Mouse (Mus musculus) neural tube, embryonic 15.5 days (tissue): ENCODE measurements around the gene Hfe2. TPM values are rescaled to one million over a fixed set of nuclear protein-coding genes. Genes with fewer than 3 reads are reported as not detected.

Experiments
- ATAC-seq: fragments of 200-750 bp; cut with Nextera tagmentation; 2 replicates; pipeline ENCODE4 v1.8.0; 2017; ENCODE audit warnings: mild to moderate bottlenecking, moderate TSS enrichment, moderate library complexity; ENCODE audit not compliant: low FRiP score
- H3K27ac ChIP-seq: fragments of 300-500 bp; sonication (generic); replicated peaks from 2 replicates; pipeline ENCODE4 v1.5.1; 2015; ENCODE audit warnings: mild to moderate bottlenecking, inconsistent platforms
- H3K27me3 ChIP-seq: fragments of 300-500 bp; sonication (generic); replicated peaks from 2 replicates; pipeline ENCODE4 v1.6.1; 2015; ENCODE audit warnings: inconsistent platforms
- H3K36me3 ChIP-seq: fragments of 300-500 bp; sonication (generic); 2 replicates; pipeline ENCODE4 v1.6.1; 2015; ENCODE audit warnings: inconsistent platforms
- H3K4me1 ChIP-seq: fragments of 300-500 bp; sonication (generic); 2 replicates; pipeline ENCODE4 v1.6.1; 2015; ENCODE audit warnings: inconsistent platforms
- H3K4me2 ChIP-seq: fragments of 300-500 bp; sonication (generic); 2 replicates; pipeline ENCODE4 v1.6.1; 2015; ENCODE audit warnings: inconsistent platforms, mild to moderate bottlenecking, moderate library complexity
- H3K4me3 ChIP-seq: fragments of 300-500 bp; sonication (generic); replicated peaks from 2 replicates; pipeline ENCODE4 v1.5.1; 2015; ENCODE audit warnings: mild to moderate bottlenecking, inconsistent platforms
- H3K9ac ChIP-seq: fragments of 300-500 bp; sonication (generic); replicated peaks from 2 replicates; pipeline ENCODE4 v1.6.1; 2015; ENCODE audit warnings: mild to moderate bottlenecking, inconsistent platforms
- H3K9me3 ChIP-seq: fragments of 300-500 bp; sonication (generic); replicated peaks from 2 replicates; pipeline ENCODE4 v1.6.1; 2016; ENCODE audit warnings: inconsistent platforms
- WGBS: fragments of 180-500 bp; shearing (Covaris S2); methylation state at CpG from one replicate; pipeline ENCODE4 v1.1.7; 2015; ENCODE audit warnings: mixed read lengths; 5-methylcytosine and 5-hydroxymethylcytosine counted together
- polyA plus RNA-seq: library from polyadenylated mRNA; unstranded; fragments of >200 nt; fragmentation: Nextera tagmentation; extraction: Ambion mirVana; gene quantifications from 2 replicates; pipeline ENCODE4 v1.2.1, GENCODE M21; 2015

Hfe2 gene
- polyA plus RNA-seq, 1 experiment from 2014 or later = 3.0 TPM

DNA sequence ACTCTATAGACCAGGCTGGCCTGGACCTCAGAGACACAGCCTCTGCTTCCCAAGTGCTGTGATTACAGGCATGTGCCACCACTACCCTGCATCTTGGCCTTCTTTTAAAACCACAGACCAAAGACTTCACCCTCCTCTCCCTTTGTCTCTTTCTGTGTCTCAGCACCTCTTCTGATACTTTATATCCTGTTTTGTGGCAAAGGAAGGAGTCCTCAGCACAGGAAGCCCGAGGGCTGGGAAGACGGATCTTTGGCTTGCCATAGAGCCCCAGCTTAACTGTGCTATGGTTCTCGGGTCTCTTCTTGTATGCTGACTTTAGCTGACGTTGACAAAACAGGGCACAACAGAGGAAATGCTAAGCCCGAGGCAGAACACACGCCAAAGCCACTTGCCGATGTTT, 45.7 kb downstream of the Hfe2 start:
- ATAC-seq = no peak
- no peak overlapping the region for H3K4me2 ChIP-seq
- H3K4me3 ChIP-seq = no peak overlapping the region
- 0 out of 2 replicates have a peak, but pooled peaks cover under 1% of the 10 kb centered on the region for H3K4me1 ChIP-seq
- 75% methylated on average over 7 of the region's 7 CpGs for WGBS
- no peak overlapping the region for H3K27ac ChIP-seq
- H3K27me3 ChIP-seq = no peaks in the 10 kb centered on the region
- no peaks in the 10 kb centered on the region for H3K9me3 ChIP-seq
- H3K9ac ChIP-seq = no peak overlapping the region
- H3K36me3 ChIP-seq = no peaks in the 10 kb centered on the region

DNA sequence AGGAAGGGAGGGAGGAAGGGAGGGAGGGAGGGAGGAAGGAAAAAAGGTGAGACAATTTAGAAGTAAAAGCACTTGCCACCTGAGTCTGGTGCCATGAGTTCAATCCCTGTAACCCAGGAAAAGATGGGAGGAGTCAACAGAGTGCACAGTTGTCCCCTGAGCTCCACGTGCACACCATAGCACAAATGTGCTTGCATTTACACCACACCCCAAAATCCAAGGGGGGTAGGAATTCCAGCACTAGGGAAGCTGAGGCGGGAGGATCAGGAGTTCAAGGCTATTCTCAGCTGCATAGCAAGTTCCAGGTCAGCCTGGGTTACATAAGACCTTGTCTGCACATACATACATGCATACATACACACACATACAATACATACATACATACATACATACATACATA, 46.4 kb downstream of the Hfe2 start:
- no peak overlapping the region for H3K27ac ChIP-seq
- H3K27me3 ChIP-seq = no peaks in the 10 kb centered on the region
- peaks cover 7% of the 10 kb centered on the region for H3K4me1 ChIP-seq
- WGBS = 75% methylated on average over 2 of the region's 2 CpGs
- no peaks in the 10 kb centered on the region for H3K9me3 ChIP-seq
- H3K36me3 ChIP-seq = no peaks in the 10 kb centered on the region
- no peak overlapping the region for H3K4me3 ChIP-seq
- H3K9ac ChIP-seq = no peak overlapping the region
- H3K4me2 ChIP-seq = no peak overlapping the region
- ATAC-seq = no peak

DNA sequence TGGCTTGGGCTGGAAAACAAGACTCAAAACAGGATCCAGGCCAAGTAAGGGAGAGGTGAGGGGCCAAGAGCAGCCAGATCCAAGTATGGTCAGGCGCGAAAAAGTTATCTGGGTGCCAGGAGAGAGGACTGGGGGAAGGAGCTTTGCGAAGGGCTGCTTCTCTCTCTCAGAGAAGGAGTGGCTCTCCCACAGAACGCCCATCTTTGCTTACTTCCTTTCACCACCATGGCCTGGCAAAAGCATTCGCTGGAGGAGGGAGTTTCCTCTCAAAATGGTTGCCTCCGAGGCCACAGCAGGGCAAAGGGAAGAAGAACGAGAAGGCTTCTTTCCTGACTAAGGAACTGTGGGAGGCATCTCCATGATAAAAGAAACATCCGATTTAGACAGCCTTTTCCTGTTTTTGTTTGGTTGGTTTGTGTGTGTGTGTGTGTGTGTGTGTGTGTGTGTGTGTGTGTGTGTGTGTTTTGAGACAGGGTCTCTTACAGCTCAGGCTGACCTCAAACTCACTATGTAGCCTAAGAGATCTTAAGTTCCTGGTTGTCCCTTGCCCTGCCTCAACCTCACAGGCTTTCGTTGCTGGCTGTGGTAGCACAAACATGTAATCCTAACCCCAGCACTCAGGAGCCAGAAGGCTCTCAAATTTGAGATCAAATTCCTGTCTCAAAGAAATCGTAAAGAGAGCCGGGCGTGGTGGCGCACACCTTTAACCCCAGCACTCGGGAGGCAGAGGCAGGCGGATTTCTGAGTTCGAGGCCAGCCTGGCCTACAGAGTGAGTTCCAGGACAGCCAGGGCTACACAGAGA, 47.1 kb downstream of the Hfe2 start:
- Histone ChIP-seq H3K4me1 (peaks cover 15% of the 10 kb centered on the region), H3K36me3 (no peaks in the 10 kb centered on the region), H3K27ac (no peak overlapping the region), H3K27me3 (no peaks in the 10 kb centered on the region), H3K9me3 (no peaks in the 10 kb centered on the region), H3K4me2 (no peak overlapping the region), H3K9ac (no peak overlapping the region), H3K4me3 (no peak overlapping the region)
- 82% methylated on average over 16 of the region's 16 CpGs for WGBS
- ATAC-seq = no peak

DNA sequence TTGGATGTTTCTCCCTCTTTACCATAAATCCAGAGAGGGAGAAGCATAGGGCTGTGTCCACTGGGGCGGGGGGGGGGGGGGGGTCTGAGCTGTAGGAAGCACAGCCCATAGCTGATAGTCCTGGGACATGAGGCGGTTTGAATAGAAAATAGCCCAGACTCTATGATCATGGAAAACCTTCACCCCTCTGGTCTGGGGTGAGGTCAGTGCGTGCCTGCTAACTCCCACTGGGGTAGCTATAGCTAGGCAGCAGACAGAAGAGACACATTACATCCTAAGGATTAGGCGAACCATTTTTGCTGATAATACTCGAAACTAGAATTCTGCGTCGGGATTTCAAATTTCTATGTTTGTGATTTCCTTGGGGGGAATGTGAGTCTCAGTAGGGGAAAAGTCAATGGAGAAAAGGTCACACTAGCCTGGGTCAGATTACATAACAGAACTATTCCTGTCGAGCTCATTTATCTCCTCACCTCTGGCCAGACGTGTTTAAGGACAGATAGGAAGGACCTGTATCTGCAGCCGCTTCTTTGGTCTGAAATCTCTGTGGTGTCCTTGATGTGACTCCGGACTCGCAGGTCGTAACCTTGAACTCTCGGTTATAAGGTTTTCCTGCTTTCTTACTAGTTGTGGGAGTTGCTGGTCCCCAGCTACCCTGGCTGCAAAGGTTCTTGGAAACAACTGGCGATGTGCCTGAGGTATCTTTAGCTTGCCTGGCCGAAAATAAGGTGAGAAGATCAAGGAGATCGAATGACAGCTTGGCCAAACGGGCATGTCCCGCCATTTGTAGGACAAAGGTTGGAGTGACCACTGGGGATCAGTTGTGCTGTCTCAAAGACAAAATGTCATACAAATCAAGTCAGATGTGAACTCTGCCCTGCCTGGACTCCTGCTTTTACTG, 48.9 kb downstream of the Hfe2 start:
- Histone ChIP-seq H3K9ac (no peak overlapping the region), H3K9me3 (no peaks in the 10 kb centered on the region), H3K4me3 (no peak overlapping the region), H3K27me3 (no peaks in the 10 kb centered on the region), H3K4me1 (peaks cover 20% of the 10 kb centered on the region), H3K27ac (no peak overlapping the region), H3K36me3 (no peaks in the 10 kb centered on the region), H3K4me2 (no peak overlapping the region)
- ATAC-seq = no peak
- 91% methylated on average over 18 of the region's 19 CpGs for whole genome bisulfite sequencing

DNA sequence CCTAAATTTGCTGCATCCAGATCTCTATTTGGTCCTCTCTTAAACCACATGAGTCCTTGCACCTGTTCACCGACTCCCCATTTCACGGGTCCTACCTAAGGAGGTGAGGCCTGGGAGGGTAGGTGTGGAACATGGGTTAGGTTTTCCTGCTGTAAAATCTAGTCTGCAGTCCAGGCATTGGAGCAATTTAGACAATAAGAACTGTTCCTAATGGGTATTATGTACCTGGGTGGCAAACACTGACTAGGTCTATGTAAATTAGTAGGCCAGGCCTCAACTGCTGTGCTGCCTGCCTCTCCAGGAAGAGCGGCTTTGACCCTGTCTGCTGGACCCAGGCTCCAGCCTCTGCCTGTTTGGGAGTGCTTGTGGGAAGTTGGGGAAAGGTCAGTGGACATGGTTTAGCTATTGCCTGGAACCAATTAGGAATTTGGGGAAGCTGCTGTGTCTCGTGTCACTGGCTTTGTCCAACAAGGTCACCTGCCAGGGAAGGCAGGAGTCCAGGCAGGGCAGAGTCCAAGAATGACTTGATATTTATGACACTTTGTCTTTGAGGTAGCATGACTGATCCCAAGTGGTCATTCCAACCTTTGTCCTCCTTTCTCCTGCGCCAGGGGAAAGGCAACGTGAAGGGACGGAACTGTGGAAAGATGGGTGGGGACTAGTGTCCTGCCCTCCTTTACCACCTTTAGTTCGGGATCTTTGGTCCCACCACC, 50.5 kb downstream of the Hfe2 start:
- H3K4me3 ChIP-seq = no peak overlapping the region
- H3K36me3 ChIP-seq = no peaks in the 10 kb centered on the region
- peak overlapping the region; percentile 58; the same call in 1 of the 2 replicates for H3K4me2 ChIP-seq
- no peaks in the 10 kb centered on the region for H3K27me3 ChIP-seq
- H3K9me3 ChIP-seq = no peaks in the 10 kb centered on the region
- H3K4me1 ChIP-seq = peaks cover 29% of the 10 kb centered on the region
- H3K27ac ChIP-seq = no peak overlapping the region
- 75% methylated on average over 8 of the region's 8 CpGs for WGBS
- H3K9ac ChIP-seq = no peak overlapping the region
- no peak for ATAC-seq

DNA sequence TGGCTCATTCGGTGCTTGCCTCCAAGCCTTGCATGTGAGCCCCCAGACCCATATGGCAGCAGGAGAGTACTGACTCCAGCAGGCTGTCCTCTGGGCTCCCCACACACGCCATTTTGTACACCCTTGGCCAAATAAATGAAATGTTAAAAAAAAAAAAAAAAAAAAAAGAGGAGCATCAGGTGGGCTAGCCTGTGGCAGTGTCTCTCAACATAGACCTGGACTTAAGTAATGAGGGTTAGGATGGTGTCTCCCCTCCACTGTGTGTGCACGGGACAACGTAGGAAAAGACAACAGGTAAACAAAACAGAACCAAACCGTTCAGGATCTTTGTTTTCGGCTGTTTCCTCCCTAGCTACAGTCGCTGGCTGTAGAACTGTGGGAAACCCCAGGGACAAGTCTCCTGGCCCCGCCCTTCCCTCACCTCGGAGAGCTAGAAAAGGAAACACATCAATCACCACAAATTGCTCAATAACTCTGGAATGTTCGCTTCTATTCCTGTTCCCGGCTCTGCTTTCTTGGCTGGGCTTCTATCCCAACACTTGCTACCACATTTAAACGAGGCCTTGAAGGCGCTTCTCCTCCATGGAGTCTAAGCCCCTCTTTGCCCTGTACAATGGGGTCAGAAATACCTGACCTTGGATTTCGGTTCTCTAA, 51.2 kb downstream of the Hfe2 start:
- ATAC-seq = 0 out of 2 replicates have a peak, but pooled peaks have one; percentile 4
- Histone ChIP-seq H3K27me3 (0 out of 2 replicates have a peak, but pooled peaks cover under 1% of the 10 kb centered on the region), H3K4me2 (peak overlapping the region; percentile 58), H3K9me3 (no peaks in the 10 kb centered on the region), H3K9ac (0 out of 2 replicates have a peak overlapping the region, but pooled peaks have one; percentile 7), H3K4me1 (peaks cover 35% of the 10 kb centered on the region), H3K4me3 (peak overlapping the region; percentile 21), H3K27ac (peak overlapping the region; percentile 83), H3K36me3 (no peaks in the 10 kb centered on the region)
- WGBS = 44% methylated on average over 14 of the region's 14 CpGs

DNA sequence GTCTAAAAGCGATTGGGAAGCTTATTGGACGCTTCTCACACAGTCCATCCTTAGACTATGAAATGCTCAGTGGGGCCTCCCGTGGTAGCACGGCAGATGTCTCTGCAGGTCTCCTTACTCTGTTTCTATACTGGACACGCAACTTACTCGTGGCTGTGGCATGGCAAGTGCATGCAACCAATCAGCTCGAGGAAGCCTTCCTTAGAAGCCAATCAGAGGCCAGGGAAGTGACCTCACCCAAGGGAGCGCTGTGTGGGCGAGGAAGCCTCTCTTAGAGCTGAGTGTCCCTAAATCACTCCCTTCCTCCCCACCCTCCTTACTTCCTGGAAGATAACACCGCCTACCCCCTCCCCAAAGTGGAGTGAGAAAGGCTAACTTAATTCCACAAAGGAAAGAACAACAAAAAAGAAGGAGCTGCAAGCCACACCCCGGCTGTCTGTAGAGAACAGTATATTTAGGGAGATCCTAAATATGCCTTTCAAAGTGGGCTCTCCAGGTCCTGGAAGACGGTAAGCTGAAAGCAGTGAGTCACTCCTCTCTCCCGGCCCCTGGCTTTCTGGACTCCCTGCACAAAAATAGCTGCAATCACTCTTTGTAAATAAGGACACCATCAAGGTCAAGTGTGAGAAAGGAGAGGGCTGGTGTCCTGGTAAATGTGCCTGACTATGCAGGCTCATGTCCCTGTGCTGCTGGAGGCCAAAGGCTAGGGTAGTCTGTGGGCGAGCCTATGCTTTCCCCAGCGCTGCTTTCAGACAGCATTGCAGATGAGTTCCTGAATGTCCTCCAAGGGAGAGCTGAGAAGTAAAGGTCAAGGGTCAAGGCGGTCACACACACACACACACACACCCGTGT, 51.9 kb downstream of the Hfe2 start, which contains the start of gene Gm16253:
Gm16253 (plus strand) TSS at position 295 of the 852 bp plus-strand sequence.
- Histone ChIP-seq H3K27ac (peak within 1 kb of the TSS; percentile 83), H3K27me3 (peaks cover 7% of the 10 kb centered on the region; the same call in 1 of the 2 replicates), H3K36me3 (no peaks in the 10 kb centered on the region), H3K4me2 (peak within 1 kb of the TSS; percentile 58), H3K4me3 (peak within 1 kb of the TSS; percentile 21), H3K9ac (peak within 1 kb of the TSS; percentile 14; the same call in 1 of the 2 replicates), H3K9me3 (no peaks in the 10 kb centered on the region), H3K4me1 (peaks cover 35% of the 10 kb centered on the region)
- 15% methylated on average over 17 of the region's 17 CpGs for WGBS
- peak; percentile 89 for ATAC-seq

DNA sequence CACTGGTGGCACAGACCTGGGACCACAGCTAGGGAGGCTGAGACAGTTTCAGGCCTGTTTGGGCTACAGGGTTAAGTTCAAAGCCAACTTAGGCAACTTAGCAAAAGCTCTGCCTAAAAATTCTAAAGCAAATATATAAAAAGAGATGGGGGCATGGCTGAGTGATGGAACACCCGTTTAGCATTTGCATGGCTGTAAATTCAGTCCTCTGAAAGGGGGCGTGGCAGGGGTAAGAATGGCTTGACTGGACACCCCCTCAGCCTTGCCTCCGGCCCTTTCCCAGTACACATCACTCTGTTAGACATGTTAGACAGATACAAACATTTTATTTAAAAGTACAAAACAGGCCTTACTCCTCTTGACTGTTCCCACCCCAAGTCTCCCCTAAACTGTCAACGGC, 52.6 kb downstream of the Hfe2 start:
- H3K4me1 ChIP-seq = peaks cover 35% of the 10 kb centered on the region
- H3K27ac ChIP-seq = peak overlapping the region; percentile 83
- peaks cover 7% of the 10 kb centered on the region; the same call in 1 of the 2 replicates for H3K27me3 ChIP-seq
- H3K9ac ChIP-seq = no peak overlapping the region
- H3K9me3 ChIP-seq = no peaks in the 10 kb centered on the region
- 44% methylated on average over 4 of the region's 4 CpGs for WGBS
- no peak overlapping the region for H3K4me3 ChIP-seq
- 0 out of 2 replicates have a peak overlapping the region, but pooled peaks have one; percentile 58 for H3K4me2 ChIP-seq
- ATAC-seq = no peak
- no peaks in the 10 kb centered on the region for H3K36me3 ChIP-seq
